Mouse (Mus musculus) spleen, adult 18-20 months (tissue): ENCODE results near the gene Sh3bp4.

Source experiments
- DNase-seq, 2 experiments: peaks; one replicate each; pipeline ENCODE4 v3.0.0; 2022; ENCODE audit warnings: mixed read lengths in 2 of 2

The Sh3bp4 gene

GRCm38 (mm10) chr1:89095642-89096424 lies 25.6 kb downstream of the Sh3bp4 start:
- DNase-seq, result no peak

GRCm38 (mm10) chr1:89102231-89103003 lies 32.2 kb downstream of the Sh3bp4 start:
- no peak for DNase-seq

GRCm38 (mm10) chr1:89103004-89103263 lies 32.7 kb downstream of the Sh3bp4 start:
- no peak for DNase-seq

GRCm38 (mm10) chr1:89103505-89103904 lies 33.3 kb downstream of the Sh3bp4 start:
- no peak for DNase-seq

- no peak for DNase-seq
Observed at GRCm38 (mm10) chr1:89104066-89104765, 34.0 kb downstream of the Sh3bp4 start.

- DNase-seq, result no peak
Observed at GRCm38 (mm10) chr1:89105891-89106830, 35.9 kb downstream of the Sh3bp4 start.

GRCm38 (mm10) chr1:89107466-89107865 lies 37.3 kb downstream of the Sh3bp4 start:
- no peak for DNase-seq

- DNase-seq, result no peak
Observed at GRCm38 (mm10) chr1:89108340-89108896, 38.2 kb downstream of the Sh3bp4 start.

- DNase-seq, result no peak
Observed at GRCm38 (mm10) chr1:89109767-89110166, 39.6 kb downstream of the Sh3bp4 start.

- no peak for DNase-seq
Observed at GRCm38 (mm10) chr1:89110767-89111534, 40.7 kb downstream of the Sh3bp4 start.

GRCm38 (mm10) chr1:89112544-89112943 lies 42.3 kb downstream of the Sh3bp4 start:
- no peak for DNase-seq

- no peak for DNase-seq
Observed at GRCm38 (mm10) chr1:89113731-89114130, 43.5 kb downstream of the Sh3bp4 start.

GRCm38 (mm10) chr1:89117062-89117461 lies 46.8 kb downstream of the Sh3bp4 start:
- no peak for DNase-seq

- DNase-seq, result no peak
Observed at GRCm38 (mm10) chr1:89118076-89118475, 47.9 kb downstream of the Sh3bp4 start.

- DNase-seq, result no peak
Observed at GRCm38 (mm10) chr1:89118836-89119235, 48.6 kb downstream of the Sh3bp4 start.

GRCm38 (mm10) chr1:89120290-89120689 lies 50.1 kb downstream of the Sh3bp4 start:
- DNase-seq, result no peak

- no peak for DNase-seq
Observed at GRCm38 (mm10) chr1:89121466-89121865, 51.3 kb downstream of the Sh3bp4 start.

GRCm38 (mm10) chr1:89122376-89122775 lies 52.2 kb downstream of the Sh3bp4 start:
- no peak for DNase-seq

GRCm38 (mm10) chr1:89124076-89124475 lies 53.9 kb downstream of the Sh3bp4 start:
- no peak for DNase-seq

GRCm38 (mm10) chr1:89127163-89127562 lies 56.9 kb downstream of the Sh3bp4 start:
- DNase-seq, result no peak

GRCm38 (mm10) chr1:89130429-89130828 lies 60.2 kb downstream of the Sh3bp4 start:
- no peak for DNase-seq
